Mouse (Mus musculus): ENCODE data around the gene Tmem140.

Tmem140 gene

DNA sequence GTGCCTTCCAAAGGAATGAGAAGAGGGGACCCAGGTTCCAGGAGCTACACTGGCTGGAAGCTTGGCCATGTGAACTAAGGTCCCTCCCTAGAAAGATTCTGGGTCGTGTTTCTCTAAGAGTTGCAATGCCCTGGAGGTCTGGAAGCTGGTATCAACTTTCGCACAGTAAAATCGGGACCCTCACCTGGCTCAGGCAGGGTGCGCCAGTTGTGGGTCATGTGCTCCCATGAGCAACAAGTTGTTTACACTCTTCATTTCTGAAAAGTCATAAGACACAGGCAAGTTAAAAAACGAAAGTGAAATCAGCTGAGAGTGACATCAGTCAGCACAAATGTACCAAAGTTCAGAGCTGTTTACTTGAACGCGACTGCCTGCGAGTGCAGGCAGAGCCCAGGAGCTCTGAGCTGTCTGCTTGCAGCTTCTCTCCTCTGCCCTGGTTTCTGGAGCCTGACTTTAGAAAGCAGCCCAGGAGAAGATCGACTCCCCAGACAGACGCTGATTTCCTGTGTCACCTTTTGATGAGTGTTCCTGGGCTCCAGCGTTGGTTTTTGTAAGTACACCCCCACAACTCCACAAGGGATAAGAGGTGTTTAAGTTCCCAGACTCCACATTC lies at the start of gene Tmem140:
Gene Tmem140 (plus strand): TSS at position 356 of the 613 bp plus-strand sequence.
- in situ Hi-C loops (cut with MboI, MseI), result no loop called here

DNA sequence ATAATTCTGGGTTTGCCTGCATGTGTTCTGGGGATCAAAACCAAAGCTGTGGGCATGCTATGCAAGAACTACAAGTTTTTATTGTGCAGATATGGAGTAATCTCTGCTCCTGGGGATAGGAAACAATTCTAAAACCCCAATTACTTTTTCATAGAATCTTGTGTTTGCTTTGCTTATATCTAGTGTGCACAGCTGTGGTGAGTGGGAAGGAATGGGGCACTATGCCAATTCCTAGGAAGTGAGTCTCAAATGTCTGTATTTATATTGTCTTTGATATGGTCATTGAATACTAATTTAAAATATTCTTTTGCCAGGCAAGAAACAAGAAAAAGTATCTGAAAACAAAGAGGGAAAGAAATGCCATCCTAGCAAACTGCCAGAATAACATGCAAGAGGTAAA lies 38.5 kb upstream of the Tmem140 start:
- in situ Hi-C loops (cut with MboI, MseI), result no loop called here

DNA sequence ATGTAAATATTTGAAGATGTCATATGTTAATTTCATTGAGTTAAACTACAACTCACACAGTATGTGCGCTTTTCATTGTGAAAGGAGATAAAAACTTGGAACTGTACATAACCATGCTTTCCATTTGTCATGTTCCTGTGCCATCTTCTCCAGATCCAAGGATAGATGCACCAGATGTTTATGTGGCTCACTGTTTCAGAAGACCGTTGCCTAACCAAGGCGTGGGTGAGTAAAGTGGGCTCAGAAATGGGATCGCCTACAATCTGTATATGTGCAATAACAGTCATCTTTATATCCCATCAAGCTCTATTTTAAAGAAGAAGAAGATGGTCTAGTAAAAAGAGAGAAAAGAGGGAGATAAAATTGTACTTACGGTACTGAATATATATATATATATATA lies 30.6 kb upstream of the Tmem140 start:
- in situ Hi-C loops (cut with MboI, MseI), result no loop called here

DNA sequence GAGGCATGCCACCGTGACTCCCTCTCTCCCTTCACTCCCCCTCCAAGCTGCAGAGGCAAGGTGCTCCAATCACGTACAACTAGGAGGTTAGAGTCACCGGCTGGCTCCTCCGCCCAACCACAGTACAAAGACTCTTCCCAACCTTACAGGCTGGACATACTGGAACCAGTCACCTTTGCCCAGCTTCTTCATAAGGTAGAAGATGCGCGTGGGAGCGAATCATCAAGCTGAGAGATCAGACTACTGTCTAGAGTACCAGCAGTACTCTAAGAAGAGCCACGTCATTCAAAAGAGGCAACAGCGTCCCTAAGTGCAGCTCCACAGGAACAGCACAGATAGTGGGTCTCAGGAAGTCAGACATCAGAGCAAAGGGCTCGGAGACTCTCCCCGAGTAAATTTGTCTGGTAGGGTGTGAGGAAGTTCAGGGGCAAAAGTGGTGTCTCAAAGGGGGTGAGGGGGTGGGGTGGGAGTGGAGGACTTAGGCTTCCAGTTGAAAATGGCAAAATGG lies 1.3 kb upstream of the Tmem140 start:
- in situ Hi-C loops (cut with MboI, MseI), result no loop called here

DNA sequence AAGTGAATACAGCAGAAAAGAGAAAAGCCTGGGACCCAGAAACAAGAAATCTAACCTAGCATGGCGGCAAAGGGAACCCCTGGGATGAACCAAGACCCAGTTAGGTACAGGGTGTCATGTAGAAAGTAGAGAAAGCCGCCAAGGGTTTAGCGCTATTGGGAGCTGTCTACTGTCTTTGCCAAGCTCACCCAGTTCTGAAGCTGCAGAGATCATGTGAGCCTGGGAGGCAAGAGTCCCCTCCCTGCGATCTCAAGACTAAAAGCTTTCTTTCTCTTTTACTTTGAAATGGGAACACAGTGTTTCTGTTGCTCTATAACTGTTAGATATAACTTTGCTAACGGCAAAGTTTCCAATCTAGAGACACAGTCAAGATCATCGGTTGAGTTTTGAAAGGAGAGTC lies 565 bp upstream of the Tmem140 start:
- in situ Hi-C loops (cut with MboI, MseI), result no loop called here

DNA sequence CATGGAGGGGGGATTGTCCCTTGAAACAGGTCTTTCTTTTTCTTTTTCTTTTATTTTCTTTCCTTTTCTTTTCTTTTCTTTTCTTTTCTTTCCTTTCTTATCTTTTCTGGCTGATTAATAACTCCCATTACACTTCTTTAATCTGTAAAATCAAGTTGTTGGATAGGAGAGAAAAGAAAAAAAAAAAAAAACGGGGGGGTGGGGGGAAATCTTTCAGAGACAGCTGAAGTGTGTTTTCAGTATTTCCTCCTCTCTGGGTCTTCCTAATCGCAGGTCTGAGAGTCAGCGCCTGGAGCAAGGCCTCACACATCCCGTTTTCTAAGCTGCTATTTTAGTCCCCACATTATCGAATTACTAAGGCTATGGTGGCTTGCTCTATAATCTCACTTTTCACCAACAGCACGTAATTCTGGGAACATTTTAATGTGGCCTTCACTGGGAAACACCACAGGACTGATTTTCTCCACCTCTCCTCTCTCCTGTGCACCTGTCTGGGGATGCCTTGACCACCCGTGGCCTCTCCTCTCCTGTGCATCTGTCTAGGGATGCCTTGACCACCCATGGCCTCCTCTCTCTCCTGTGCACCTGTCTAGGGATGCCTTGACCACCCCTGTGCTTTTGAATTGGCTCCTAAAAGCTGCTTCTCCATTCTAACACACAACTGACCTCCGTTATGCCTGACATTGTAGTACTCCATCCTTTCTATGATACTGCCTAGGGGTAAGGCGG lies 1.0 kb downstream of the Tmem140 start:
- in situ Hi-C loops (cut with MboI, MseI), result no loop called here

DNA sequence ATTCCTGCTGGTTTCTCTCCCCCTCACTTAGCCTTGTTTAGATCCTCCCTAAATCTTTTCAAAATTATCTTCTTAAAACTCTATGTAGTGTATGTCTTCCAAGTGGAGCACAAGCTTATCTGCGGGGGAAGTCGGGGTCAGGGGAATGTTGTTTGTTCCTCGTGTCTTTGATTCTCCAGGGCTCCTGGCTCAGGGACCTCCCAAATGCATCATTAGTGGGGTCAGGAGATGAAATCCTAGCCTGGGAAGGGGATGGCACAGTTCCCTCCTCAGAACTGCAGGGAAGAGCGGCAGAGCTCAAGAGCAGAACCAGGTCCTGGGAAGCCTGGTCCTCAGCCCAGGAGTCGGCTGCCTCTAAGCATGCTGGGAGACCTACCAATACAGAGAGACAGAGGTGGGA lies 2.3 kb downstream of the Tmem140 start:
- in situ Hi-C loops (cut with MboI, MseI), result no loop called here

DNA sequence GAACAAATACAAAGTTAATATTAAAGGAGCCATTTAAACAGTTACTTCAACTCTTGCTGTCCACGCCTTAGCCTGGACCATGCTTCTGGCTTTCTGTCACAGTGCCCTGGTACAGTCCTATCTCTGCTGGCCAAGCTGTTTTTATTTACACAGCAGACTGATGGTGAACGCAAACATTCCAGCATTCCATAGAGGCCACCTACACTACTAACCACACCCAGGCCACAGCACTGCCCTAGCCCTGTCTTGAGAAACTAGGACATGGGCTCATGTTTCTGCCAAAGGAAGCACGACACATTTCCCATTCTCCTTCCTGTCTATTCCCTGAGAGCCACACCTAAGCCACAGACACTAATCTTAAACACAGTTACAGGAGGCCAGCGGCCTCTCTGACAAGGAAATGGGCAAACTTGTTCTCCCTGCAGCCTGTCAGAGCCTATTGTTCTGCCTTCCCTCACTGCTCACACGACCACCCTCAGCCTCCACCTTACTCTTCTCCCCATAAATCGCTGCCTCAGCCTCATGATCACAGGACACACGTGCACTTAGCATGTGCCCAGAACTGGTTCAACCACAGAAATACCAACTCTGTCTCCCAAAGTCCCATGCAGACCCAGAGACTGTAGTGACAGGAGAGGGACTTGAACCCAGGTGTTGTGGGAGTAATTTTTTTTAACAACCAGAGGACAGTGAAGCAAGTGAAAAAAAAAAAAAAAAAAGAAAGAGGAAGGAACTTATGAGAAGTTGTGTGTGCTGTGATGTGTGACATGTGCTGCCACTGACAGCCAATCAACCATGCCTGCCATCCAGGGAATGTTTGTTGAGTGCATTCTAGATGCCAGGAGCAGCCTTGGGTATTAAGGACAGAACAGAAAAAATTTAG lies 3.0 kb downstream of the Tmem140 start:
- in situ Hi-C loops (cut with MboI, MseI), result no loop called here

DNA sequence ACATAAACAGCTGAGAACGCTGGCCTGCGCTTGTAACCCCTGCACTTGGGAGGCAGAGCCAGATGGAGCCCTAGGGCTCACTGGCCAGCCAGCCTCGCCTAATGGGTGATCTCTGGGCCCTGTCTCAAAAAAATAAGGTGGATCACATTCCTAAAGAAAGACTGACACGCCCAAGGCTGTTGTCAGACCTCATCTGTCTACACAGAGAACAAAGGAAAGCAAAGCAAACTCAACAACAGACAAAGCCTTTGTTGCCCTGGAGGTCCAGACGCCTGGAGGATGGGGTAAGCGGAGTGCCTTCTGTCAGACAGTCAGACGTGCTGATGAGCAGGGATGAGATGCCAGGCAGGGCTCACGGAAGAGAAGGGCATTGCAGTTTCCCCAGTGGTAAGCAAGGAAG lies 3.8 kb downstream of the Tmem140 start:
- in situ Hi-C loops (cut with MboI, MseI), result no loop called here

DNA sequence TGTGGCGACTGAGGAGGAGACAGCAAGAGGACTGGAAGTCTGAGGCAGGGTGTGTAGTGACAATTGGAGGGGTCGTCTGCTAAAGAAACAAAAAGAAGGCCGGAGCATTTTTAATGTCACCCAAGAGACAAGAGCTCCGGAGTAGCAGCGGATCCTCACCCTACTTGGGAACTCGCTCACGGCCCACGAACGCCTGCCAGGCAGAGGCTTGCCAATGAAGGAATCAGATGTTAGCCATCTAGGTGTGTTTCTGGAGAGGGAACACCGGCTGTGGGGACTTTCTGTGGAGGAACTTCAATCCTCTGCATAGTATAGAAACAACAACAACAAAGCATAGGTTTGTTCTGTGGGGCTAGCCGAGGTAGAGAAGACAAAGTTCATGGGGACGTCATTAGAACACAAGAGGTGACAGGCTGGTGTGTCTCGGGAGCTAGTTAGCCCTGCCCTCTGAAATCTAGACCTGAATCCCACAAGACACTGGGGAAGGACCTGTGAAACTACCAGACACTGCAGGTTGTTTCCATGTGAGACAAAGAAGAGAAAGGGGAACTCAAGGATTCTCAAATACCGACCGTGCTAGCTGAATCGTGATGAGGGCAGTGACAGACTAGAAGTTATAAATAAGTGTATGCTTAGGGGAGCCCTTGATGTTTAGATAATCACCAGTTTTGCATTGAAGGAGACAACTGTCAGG lies 4.5 kb downstream of the Tmem140 start:
- in situ Hi-C loops (cut with MboI, MseI), result no loop called here

DNA sequence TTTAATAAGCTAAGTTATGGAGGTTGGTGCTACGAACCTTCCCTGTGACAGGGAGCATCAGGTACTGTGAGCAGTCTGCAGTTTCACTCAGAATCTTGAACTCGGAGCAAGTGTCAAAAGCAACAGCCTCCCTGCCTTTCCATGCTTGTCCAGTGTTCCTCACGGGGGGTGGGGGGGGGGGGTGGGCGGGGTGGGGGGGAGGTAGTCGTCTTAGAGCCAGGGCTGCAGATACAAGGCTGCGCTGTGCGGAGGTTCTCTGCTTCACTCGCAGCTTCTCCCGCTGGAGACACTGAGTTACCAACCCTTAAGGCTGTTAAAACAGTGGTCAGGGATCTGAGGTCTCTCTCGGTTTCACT lies 5.0 kb downstream of the Tmem140 start:
- in situ Hi-C loops (cut with MboI, MseI), result no loop called here

DNA sequence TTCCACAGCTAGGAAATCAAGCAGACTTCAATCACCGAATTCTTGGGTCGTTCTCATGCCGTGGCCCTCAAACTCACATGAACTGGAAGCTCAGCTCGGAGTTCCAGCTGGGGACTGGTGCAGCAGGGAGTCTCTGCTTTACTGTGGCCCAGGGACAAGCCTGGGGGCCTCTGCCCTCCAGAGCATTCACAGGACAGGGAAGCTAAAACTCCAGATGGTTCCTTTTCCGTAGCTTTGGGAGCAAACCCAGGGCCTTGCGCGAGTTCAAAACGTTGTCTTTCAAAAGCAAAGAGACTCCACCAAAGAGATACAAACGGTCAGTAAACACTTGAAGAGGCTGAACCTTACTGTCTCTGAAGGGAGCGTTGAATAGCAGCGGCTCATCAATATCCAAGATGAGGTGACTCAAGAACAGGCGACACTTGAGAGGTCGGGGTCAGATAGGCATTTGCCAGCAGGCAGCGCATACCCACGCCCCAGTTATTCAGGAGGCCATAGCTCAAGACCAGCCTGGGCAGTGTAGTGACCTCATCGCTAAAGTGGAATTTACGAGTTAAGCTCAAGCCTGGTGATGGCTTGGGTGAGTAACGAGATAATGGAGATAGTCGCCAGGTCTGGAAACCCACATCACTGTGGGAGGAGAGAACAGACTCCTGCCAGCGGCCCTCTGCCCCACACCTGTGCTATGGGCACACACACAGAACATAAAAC lies 5.7 kb downstream of the Tmem140 start:
- in situ Hi-C loops (cut with MboI, MseI), result no loop called here

DNA sequence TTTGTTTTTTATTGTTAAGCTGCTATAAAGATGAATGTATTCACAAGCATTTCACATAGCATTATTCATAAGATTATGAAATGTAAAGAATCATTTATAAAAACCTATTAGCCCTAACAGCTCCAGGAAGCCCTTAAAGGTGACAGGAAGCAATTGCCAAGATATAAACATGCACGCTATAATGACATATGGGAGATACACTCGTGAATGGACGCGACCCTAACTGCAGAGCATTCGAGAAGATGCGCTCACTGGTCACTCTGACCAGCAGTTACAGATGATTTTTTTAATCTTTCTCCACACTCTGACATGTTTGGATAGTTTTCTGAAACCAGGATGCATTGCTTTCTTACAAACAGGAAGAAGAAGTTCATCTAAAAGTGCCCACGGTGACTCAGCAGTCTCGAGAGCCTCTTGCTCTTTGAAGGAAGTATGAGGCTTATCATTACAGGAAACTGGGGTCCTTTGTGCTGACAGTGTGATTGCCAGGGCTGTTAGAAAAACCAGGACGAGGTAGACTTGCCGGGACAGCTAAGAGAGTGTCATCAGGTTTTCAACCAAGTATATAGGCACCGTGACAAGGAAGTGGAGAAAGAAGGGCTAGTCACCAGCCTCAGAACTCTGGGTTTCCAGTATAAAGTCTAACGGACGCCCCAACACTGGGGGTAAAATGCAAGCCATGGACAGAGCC lies 6.4 kb downstream of the Tmem140 start:
- in situ Hi-C loops (cut with MboI, MseI), result no loop called here

DNA sequence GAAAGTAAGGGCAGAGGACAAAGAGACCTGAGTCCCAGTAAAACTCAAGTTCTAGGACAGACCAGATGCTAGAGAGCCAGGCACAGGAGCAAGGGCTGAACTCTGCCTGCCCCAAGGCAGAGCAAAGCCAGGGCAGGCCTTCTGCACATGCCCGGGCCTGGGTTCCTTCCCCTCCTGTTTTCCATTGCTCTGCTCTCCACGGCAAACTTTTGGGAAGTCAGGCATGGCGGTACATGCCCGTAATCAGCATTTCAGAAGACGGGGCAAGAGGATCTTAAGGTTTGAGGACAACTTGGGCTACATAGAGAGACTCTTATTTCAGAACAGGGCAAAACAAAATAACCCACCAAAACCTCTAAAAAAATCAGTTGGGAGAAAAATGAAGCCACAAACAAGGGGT lies 7.2 kb downstream of the Tmem140 start:
- in situ Hi-C loops (cut with MboI, MseI), result no loop called here

DNA sequence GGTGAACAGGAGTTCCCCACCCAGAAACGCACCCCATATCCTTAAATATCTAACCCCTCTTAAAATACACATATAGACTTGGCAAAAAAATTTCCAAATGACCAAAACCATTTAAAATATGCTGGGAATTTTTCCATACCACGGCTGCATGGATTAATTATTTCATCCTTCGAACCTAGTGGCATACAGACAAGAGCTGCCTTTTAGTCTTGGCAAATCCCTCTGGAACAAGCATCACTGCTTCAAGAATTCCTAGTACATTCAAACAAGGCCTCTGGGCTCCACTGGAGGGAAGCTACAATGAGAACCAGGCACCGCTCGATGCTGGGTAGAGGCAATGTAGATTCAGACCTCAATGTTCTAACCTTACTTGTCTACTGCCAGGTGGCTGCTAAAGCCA lies 7.8 kb downstream of the Tmem140 start:
- in situ Hi-C loops (cut with MboI, MseI), result no loop called here

DNA sequence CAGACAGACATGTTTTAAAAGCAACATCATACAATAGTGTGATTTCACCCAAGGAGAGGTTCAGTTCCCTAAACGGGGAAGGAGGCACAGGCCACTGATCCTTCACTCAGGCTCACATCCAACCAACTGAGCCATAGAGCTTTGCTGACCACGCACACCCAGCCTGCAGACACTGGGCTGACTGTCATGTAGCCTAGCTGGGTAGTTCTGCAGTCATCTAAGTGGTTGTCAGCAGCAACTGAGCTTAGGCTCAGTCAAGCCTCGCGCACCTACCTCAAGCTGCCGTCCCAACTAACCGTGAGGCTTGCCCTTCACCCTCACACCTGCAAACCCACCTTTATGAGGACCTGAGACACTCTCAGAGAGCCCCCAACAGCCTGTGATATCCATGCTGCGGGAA lies 9.0 kb downstream of the Tmem140 start:
- in situ Hi-C loops (cut with MboI, MseI), result no loop called here

DNA sequence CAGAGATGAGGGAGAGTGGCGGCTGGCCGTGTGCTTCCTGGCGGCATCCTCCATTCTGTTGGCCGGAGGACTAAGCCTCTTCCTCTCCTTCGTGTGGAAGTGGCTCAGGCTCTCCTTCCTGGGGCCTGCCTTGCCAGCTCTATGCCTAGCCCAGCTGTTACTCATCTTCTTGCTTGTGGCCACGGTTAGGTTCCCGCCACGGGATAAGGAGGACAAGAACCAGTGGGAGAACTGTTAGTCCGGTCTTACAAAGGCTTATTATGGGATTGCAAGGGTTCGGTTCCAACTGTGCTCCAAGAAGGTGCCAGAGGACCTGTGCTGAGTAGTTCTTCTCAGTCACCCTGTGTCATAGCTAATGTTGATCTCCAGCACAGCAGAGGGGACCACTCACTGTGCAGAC lies 9.9 kb downstream of the Tmem140 start:
- in situ Hi-C loops (cut with MboI, MseI), result no loop called here

DNA sequence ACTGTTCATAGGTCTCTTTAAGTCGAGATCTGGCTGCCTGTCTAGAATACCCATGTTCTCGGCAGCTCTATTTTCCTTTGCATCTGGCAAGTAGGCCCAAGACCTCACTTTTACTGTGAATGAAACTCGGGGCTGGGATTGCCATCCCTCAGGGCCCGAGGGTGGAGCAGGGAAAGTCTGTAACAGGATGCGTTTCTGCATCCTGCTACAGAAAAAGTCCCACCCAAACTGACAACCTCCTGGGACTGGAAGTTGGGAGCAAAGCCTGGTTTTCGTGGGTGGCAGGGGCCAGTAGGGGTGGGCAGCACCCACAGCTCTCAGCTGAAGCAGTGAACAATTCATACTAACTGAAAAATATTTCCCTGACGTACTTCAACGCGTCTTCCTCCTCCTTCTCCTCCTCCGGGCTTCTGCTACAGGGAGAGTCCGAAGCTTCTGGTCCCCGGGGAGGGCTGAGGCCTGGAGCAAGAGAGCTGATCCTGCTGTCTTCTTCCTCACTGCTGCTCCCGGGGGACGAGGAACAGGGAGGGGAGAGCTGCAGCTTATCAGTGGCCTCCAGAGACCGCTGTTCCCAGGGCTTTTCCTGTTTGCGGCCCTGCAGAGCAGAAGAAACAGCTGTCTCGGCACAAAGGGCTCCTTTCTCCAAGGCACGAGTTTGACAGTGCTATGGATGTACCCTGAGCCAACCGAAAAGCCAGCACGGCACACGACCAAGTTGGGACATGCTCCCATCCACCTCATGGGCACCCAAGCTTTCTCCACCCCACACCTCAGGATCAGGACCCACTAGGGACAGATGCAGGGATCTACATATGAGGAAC lies 11.4 kb downstream of the Tmem140 start:
- in situ Hi-C loops (cut with MboI, MseI), result no loop called here

DNA sequence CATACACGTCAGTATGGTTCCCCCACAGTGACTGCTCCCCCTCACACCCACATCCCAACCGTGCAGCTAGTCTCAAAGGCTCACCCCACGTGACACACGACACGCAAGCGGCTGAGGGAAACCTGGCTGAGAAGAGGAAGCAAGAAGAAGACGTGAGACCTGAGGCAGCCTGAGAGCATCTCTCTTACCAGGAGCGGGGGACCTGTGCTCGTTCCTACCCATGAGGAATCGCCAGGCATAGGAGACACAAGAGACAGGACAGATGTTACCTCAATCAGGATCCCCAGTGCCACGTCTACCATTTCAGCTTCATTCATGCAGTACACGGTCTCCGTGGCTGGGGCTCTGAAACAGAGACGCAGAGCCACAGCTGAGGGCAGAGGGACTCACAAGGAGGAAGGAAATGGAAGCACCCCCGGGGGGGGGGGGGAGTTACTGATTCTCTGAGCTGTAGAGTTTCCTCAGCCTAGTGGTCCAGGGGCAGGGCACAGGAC lies 12.4 kb downstream of the Tmem140 start:
- in situ Hi-C loops (cut with MboI, MseI), result no loop called here
